Mouse (Mus musculus) lung, adult 2 months (tissue): ENCODE data around the gene Fam102a.

ENCODE experiments used
- CTCF ChIP-seq: fragments of 200-500 bp; IDR thresholded peaks from 2 replicates; pipeline ENCODE4 v1.5.1; 2011; ENCODE audit warnings: mild to moderate bottlenecking, low read length, control low read depth; ENCODE audit not compliant: insufficient read depth
- POLR2A ChIP-seq: fragments of 200-500 bp; IDR thresholded peaks from 2 replicates; pipeline ENCODE4 v1.6.1; 2011; ENCODE audit warnings: low read depth, mild to moderate bottlenecking, control low read depth, low read length, borderline replicate concordance; ENCODE audit errors: extremely low read depth

- TF ChIP-seq POLR2A, result no peak
- TF ChIP-seq CTCF, result no peak
Measured at GRCm38 (mm10) chr2:32527468-32527966, 7.6 kb upstream of the Fam102a start.
